Mouse (Mus musculus): ENCODE results near the gene Gm26620. TPM values are rescaled to one million over a fixed set of nuclear protein-coding genes. Genes with fewer than 3 reads are reported as not detected.

Gene Gm26620
- total RNA-seq, 2 experiments from 2014 or later = 0.45 to 0.49 TPM

- DNase-seq = no peak
Observed at GRCm38 (mm10) chr1:170871402-170871801, 13.5 kb upstream of the Gm26620 start.

- DNase-seq = no peak
Observed at GRCm38 (mm10) chr1:170871961-170872360, 12.9 kb upstream of the Gm26620 start.

GRCm38 (mm10) chr1:170875676-170876075 lies 9.2 kb upstream of the Gm26620 start:
- no peak for DNase-seq

GRCm38 (mm10) chr1:170876906-170877305 lies 8.0 kb upstream of the Gm26620 start:
- no peak for DNase-seq

- no peak for DNase-seq
Observed at GRCm38 (mm10) chr1:170882915-170883485, 1.9 kb upstream of the Gm26620 start.

GRCm38 (mm10) chr1:170884390-170884789 lies 475 bp upstream of the Gm26620 start:
- no peak for DNase-seq

GRCm38 (mm10) chr1:170886044-170886458 lies 1.2 kb downstream of the Gm26620 start:
- no peak for DNase-seq

- no peak for DNase-seq
Observed at GRCm38 (mm10) chr1:170889310-170889709, 4.4 kb downstream of the Gm26620 start.

GRCm38 (mm10) chr1:170891646-170892045 lies 6.8 kb downstream of the Gm26620 start:
- no peak for DNase-seq

GRCm38 (mm10) chr1:170892279-170892678 lies 7.4 kb downstream of the Gm26620 start:
- no peak for DNase-seq

GRCm38 (mm10) chr1:170894603-170895602 lies 10.0 kb downstream of the Gm26620 start:
- DNase-seq = peak; percentile 24 to 61

- DNase-seq = no peak
Observed at GRCm38 (mm10) chr1:170896651-170897281, 11.9 kb downstream of the Gm26620 start.

GRCm38 (mm10) chr1:170898413-170899075 lies 13.7 kb downstream of the Gm26620 start:
- DNase-seq = peak; percentile 13 to 60

GRCm38 (mm10) chr1:170900799-170901467 lies 16.1 kb downstream of the Gm26620 start:
- DNase-seq = peak; percentile 45 to 81

GRCm38 (mm10) chr1:170901536-170902238 lies 16.8 kb downstream of the Gm26620 start:
- peak; percentile 82 to 94 for DNase-seq

GRCm38 (mm10) chr1:170903485-170903884 lies 18.6 kb downstream of the Gm26620 start:
- no peak for DNase-seq

- DNase-seq = no peak
Observed at GRCm38 (mm10) chr1:170907111-170907455, 22.2 kb downstream of the Gm26620 start.

- DNase-seq = peak in 1 of 2 experiments; percentile 25
Observed at GRCm38 (mm10) chr1:170907456-170908191, 22.8 kb downstream of the Gm26620 start.

GRCm38 (mm10) chr1:170908341-170908740 lies 23.5 kb downstream of the Gm26620 start:
- DNase-seq = no peak
